Mouse (Mus musculus): ENCODE results near the gene Rsl1d1. TPM values are rescaled to one million over a fixed set of nuclear protein-coding genes. Genes with fewer than 3 reads are reported as not detected.
"Not testable (repeated sequence)": the region's sequence is repeated elsewhere in the genome, so short reads cannot be mapped to it uniquely, and the experiment has no call there.

Gene Rsl1d1
- total RNA-seq, 2 experiments from 2014 or later: 307 to 385 TPM

GRCm38 (mm10) chr16:11166431-11166830 lies 36.7 kb downstream of the Rsl1d1 start:
- no peak for ATAC-seq (replicated peaks; ENCODE audit: low FRiP score, low TSS enrichment, poor library complexity, severe bottlenecking)

GRCm38 (mm10) chr16:11164695-11165255 lies 38.4 kb downstream of the Rsl1d1 start:
- ATAC-seq (replicated peaks; ENCODE audit: low FRiP score, low TSS enrichment, poor library complexity, severe bottlenecking): no peak

DNA sequence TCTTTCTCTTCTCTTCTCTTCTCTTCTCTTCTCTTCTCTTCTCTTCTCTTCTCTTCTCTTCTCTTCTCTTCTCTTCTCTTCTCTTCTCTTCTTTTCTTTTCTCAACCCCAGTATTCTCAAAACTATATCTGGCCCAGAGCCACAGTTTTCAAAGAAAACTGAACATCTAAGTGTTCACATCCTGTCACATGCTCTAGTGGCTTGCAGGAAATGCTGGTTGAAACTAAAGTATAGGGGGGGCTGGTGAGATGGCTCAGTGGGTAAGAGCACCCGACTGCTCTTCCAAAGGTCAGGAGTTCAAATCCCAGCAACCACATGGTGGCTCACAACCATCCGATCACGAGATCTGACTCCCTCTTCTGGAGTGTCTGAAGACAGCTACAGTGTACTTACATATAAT lies 45.4 kb downstream of the Rsl1d1 start:
- not testable (repeated sequence) for ATAC-seq (replicated peaks; ENCODE audit: low FRiP score, low TSS enrichment, poor library complexity, severe bottlenecking)

GRCm38 (mm10) chr16:11154500-11154899 lies 48.6 kb downstream of the Rsl1d1 start:
- ATAC-seq (replicated peaks; ENCODE audit: low FRiP score, low TSS enrichment, poor library complexity, severe bottlenecking): no peak

DNA sequence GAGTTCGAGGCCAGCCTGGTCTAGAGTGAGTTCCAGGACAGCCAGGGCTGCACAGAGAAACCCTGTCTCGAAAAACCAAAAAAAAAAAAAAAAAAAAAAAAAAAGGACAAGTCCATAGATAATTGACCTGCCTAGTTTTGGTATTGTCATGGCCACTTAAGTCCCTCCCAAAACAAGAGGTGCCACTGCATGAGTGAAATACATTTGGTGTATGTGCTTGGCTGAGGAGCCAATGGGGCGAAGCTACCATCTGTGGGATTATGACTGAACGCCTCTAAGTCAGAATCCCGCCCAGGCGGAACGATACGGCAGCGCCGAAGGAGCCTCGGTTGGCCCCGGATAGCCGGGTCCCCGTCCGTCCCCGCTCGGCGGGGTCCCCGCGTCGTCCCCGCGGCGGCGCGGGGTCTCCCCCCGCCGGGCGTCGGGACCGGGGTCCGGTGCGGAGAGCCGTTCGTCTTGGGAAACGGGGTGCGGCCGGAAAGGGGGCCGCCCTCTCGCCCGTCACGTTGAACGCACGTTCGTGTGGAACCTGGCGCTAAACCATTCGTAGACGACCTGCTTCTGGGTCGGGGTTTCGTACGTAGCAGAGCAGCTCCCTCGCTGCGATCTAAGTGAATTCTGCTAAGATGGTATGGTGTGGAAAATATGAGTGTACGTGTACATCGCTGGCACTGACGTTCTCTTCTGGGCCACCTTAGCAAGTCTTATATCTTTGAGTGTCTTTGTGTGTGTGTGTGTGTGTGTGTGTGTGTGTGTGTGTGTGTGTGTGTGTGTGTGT lies 59.2 kb downstream of the Rsl1d1 start:
- ATAC-seq (replicated peaks; ENCODE audit: low FRiP score, low TSS enrichment, poor library complexity, severe bottlenecking): not testable (repeated sequence)

Other genes starting within 250 kb of the Rsl1d1 start
- gene Snn, start 142.4 kb downstream of the Rsl1d1 start, total RNA-seq (2014; fragmentation: Nextera tagmentation): 0.52 and 7.4 TPM in 2 replicates
- 0.09 and 1.6 TPM in 2 replicates for gene Snn, start 142.4 kb downstream of the Rsl1d1 start, total RNA-seq (2017)
- gene Litaf, start 137.2 kb downstream of the Rsl1d1 start, total RNA-seq (2014; fragmentation: Nextera tagmentation): 5.4 and 6.6 TPM in 2 replicates
- 6.9 and 9.4 TPM in 2 replicates for gene Litaf, start 137.2 kb downstream of the Rsl1d1 start, total RNA-seq (2017)
- gene Txndc11, start 68.7 kb downstream of the Rsl1d1 start, total RNA-seq (2014; fragmentation: Nextera tagmentation): 22.6 and 27.1 TPM in 2 replicates
- gene Txndc11, start 68.7 kb downstream of the Rsl1d1 start, total RNA-seq (2017): 21.2 and 27.5 TPM in 2 replicates
- 166 and 201 TPM in 2 replicates for gene Zc3h7a, start 26.9 kb downstream of the Rsl1d1 start, total RNA-seq (2014; fragmentation: Nextera tagmentation)
- gene Zc3h7a, start 26.9 kb downstream of the Rsl1d1 start, total RNA-seq (2017): 167 and 226 TPM in 2 replicates
- 318 and 337 TPM in 2 replicates for gene Gspt1, start 51.0 kb upstream of the Rsl1d1 start, total RNA-seq (2014; fragmentation: Nextera tagmentation)
- gene Gspt1, start 51.0 kb upstream of the Rsl1d1 start, total RNA-seq (2017): 184 and 328 TPM in 2 replicates
- not detected in 2 replicates for gene Tnfrsf17, start 110.5 kb upstream of the Rsl1d1 start, total RNA-seq (2014; fragmentation: Nextera tagmentation)
- not detected in 2 replicates for gene Tnfrsf17, start 110.5 kb upstream of the Rsl1d1 start, total RNA-seq (2017)
- 7.8 and 9.3 TPM in 2 replicates for gene Snx29, start 119.6 kb upstream of the Rsl1d1 start, total RNA-seq (2014; fragmentation: Nextera tagmentation)
- 5.4 and 6.1 TPM in 2 replicates for gene Snx29, start 119.6 kb upstream of the Rsl1d1 start, total RNA-seq (2017)

Measured in megakaryocyte-erythroid progenitor cell, adult 5-6 weeks (primary cell).